Mouse (Mus musculus) hindbrain, embryonic 14.5 days (tissue): ENCODE measurements around the gene Aasdh. TPM values are rescaled to one million over a fixed set of nuclear protein-coding genes. Genes with fewer than 3 reads are reported as not detected.
A peak's percentile ranks its signal among the peaks of the same experiment; 100 is the strongest.
"Not testable (repeated sequence)": the region's sequence is repeated elsewhere in the genome, so short reads cannot be mapped to it uniquely, and the experiment has no call there.

Experiments
- ATAC-seq: fragments of 200-750 bp; cut with Nextera tagmentation; 2 replicates; pipeline ENCODE4 v1.8.0; 2017; ENCODE audit warnings: moderate number of reproducible peaks, mild to moderate bottlenecking, moderate TSS enrichment, moderate library complexity; ENCODE audit not compliant: low FRiP score
- DNase-seq: peaks from one replicate; pipeline ENCODE4 v3.0.0-alpha.2; 2015; ENCODE audit warnings: low spot score
- H3K27ac ChIP-seq: fragments of 300-500 bp; sonication (generic); 2 replicates; pipeline ENCODE4 v1.5.1; 2014; ENCODE audit warnings: mild to moderate bottlenecking, moderate library complexity
- H3K27me3 ChIP-seq: fragments of 300-500 bp; sonication (generic); 2 replicates; pipeline ENCODE4 v1.6.1; 2014; ENCODE audit warnings: mild to moderate bottlenecking, low read length, mixed read lengths; ENCODE audit not compliant: control insufficient read depth, insufficient read depth
- H3K36me3 ChIP-seq: fragments of 300-500 bp; sonication (generic); replicated peaks from 2 replicates; pipeline ENCODE4 v1.6.1; 2014; ENCODE audit not compliant: control insufficient read depth, insufficient read depth
- H3K4me1 ChIP-seq: fragments of 300-500 bp; sonication (generic); replicated peaks from 2 replicates; pipeline ENCODE4 v1.6.1; 2014; ENCODE audit warnings: antibody characterized with exemption, low read length, mixed read lengths; ENCODE audit not compliant: control insufficient read depth, insufficient read depth
- H3K4me2 ChIP-seq: fragments of 300-500 bp; sonication (generic); replicated peaks from 2 replicates; pipeline ENCODE4 v1.6.1; 2014; ENCODE audit warnings: mild to moderate bottlenecking, moderate library complexity
- H3K4me3 ChIP-seq: fragments of 300-500 bp; sonication (generic); replicated peaks from 2 replicates; pipeline ENCODE4 v1.5.1; 2014; ENCODE audit warnings: mild to moderate bottlenecking, low read length
- H3K9ac ChIP-seq: fragments of 300-500 bp; sonication (generic); 2 replicates; pipeline ENCODE4 v1.6.1; 2014
- H3K9me3 ChIP-seq: fragments of 300-500 bp; sonication (generic); 2 replicates; pipeline ENCODE4 v1.6.1; 2016; ENCODE audit warnings: low read length; ENCODE audit not compliant: control insufficient read depth
- WGBS: fragments of 180-500 bp; shearing (Covaris S2); extraction: QIAGEN DNeasy Blood & Tissue Kit; methylation state at CpG from one replicate; pipeline ENCODE4 v1.1.7; 2014; 5-methylcytosine and 5-hydroxymethylcytosine counted together
- polyA plus RNA-seq: library from polyadenylated mRNA; unstranded; fragments of >200 nt; fragmentation: Nextera tagmentation; extraction: Ambion mirVana; gene quantifications from 2 replicates; pipeline ENCODE4 v1.2.1, GENCODE M21; 2014

Gene Aasdh
- polyA plus RNA-seq, 1 experiment from 2014 or later = 18.6 TPM

DNA sequence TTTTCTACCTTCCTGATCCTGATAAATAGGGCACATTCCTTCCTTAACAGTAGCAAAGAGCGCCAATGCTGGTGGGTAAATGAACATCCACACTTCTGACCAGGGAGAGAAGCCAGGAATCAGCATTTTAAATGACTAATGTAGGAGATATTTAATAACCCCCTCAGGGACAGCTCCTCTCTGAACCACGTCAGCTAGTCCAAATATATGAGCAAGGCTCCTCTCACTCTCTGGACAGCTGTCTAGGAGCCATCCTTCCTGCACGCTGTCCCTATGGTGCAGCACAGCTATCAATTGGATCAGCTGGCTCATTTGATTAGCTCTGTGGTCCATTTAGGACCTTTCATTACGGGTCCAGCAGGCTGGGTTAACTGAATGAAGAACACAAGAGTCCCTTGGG is 17.5 kb upstream of the Aasdh start:
- peaks cover 64% of the 10 kb centered on the region for H3K36me3 ChIP-seq
- peaks cover 14% of the 10 kb centered on the region for H3K9me3 ChIP-seq
- H3K9ac ChIP-seq = no peak overlapping the region
- H3K4me3 ChIP-seq = no peak overlapping the region
- H3K4me2 ChIP-seq = no peak overlapping the region
- DNase-seq = no peak
- no peaks in the 10 kb centered on the region for H3K27me3 ChIP-seq
- 80% methylated on average over 4 of the region's 4 CpGs for WGBS
- no peak overlapping the region for H3K27ac ChIP-seq
- ATAC-seq = no peak
- H3K4me1 ChIP-seq = no peaks in the 10 kb centered on the region

DNA sequence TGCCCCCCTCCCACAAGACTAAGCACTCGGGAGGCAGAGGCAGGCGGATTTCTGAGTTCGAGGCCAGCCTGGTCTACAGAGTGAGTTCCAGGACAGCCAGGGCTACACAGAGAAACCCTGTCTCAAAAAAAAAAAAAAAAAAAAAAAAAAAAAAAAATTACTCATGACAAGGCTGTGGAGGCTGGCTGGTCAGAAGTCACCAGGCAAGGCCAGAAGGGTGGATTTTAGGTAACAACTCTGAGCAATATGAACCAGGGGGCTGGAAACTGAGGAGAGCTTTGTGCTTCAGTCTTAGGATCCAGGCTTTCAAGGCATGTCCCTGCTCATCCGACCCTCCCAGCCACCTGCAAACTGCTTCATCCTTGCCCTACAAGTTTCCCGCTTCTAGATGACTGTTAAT is 7.2 kb upstream of the Aasdh start:
- H3K9ac ChIP-seq, H3K27ac ChIP-seq, H3K36me3 ChIP-seq, H3K9me3 ChIP-seq, H3K4me1 ChIP-seq, H3K4me3 ChIP-seq, H3K27me3 ChIP-seq, DNase-seq, ATAC-seq, H3K4me2 ChIP-seq: not testable (repeated sequence)
- over 99% methylated on average over 5 of the region's 5 CpGs for WGBS

DNA sequence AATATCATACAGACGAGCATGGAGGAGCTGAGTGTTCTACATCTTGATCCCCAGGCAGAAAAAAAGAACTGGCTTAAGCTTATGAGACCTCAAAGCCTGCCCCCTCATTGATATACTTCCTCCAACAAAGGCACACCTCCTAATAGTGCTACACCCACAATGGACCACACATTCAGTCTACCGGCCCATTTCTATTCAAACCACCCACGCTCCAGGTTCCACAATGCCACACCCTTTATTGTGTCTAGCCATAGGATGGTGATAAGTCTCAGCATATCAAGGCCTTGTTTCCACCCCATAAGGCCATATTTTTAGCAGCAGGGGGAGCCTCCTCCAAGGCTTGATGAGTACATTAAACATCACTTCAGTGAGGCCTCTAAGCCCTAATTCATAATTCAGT is 5.5 kb upstream of the Aasdh start:
- Histone ChIP-seq H3K27ac (no peak overlapping the region), H3K36me3 (0 out of 2 replicates have a peak, but pooled peaks cover 3% of the 10 kb centered on the region), H3K9me3 (no peaks in the 10 kb centered on the region), H3K27me3 (no peaks in the 10 kb centered on the region), H3K4me3 (no peak overlapping the region), H3K4me1 (peaks cover 4% of the 10 kb centered on the region; the same call in 1 of the 2 replicates), H3K9ac (no peak overlapping the region), H3K4me2 (no peak overlapping the region)
- WGBS = 88% methylated on average over 3 of the region's 3 CpGs
- no peak for DNase-seq
- no peak for ATAC-seq

DNA sequence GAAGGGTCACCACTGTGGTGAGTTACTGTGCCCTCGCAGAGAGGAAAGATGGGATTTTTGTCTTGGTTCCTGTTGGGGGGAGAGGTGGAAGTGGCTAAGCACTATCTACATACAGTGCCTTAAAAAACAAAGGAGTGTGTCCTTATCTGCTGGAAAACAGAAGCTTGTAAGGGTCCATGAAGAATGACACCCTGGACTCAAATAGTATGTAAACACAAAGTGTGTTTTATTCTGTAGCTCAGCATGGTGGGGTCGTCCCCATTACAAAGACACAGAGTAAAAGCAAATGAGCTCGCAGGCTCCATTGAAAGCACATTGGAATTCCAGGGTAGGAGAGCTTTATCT is 813 bp upstream of the Aasdh start:
- Histone ChIP-seq H3K9ac (peak overlapping the region; percentile 68), H3K27me3 (no peaks in the 10 kb centered on the region), H3K9me3 (no peaks in the 10 kb centered on the region), H3K36me3 (0 out of 2 replicates have a peak, but pooled peaks cover 5% of the 10 kb centered on the region), H3K27ac (peak overlapping the region; percentile 81; the same call in 1 of the 2 replicates), H3K4me1 (peaks cover 5% of the 10 kb centered on the region; the same call in 1 of the 2 replicates), H3K4me2 (peak overlapping the region; percentile 82), H3K4me3 (peak overlapping the region; percentile 46)
- DNase-seq (no peak), ATAC-seq (no peak)
- 29% methylated on average over 3 of the region's 3 CpGs for WGBS

DNA sequence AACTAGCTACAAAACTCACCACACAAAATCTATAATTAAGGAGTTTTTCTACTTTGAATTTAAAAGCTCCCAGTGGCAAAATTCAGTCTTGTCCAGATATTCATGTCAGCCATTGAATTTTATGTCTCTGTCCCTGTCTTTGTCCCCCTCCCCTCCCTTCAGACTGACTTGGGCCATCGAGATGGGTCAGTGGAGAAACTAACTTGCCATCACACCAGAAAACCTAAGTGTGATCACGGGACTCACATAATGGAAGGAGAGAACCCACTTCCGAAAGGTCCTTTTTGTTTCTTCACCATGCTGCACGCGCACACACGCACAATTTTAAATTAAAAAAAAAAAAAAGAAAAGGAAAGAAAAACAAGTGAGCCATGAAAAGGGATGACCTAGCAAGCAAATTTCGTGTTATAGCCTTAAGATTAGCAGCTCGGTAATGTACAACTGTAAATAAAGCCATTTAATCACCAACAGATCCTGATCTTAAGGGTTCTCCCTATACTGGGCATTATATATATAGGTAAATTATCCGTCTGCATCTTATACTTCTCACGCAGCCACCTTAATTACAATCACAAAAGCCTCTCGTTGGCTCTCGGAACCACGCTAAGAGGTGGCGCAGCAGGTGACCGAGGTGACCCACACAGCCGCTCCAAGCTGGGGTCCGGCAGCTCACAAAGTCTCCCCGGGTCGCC is 455 bp downstream of the Aasdh start:
- peak overlapping the region; percentile 46 for H3K4me3 ChIP-seq
- 1% methylated on average over 19 of the region's 19 CpGs for WGBS
- H3K4me1 ChIP-seq = peaks cover 5% of the 10 kb centered on the region; the same call in 1 of the 2 replicates
- peak overlapping the region; percentile 82 for H3K4me2 ChIP-seq
- H3K27me3 ChIP-seq = no peaks in the 10 kb centered on the region
- no peak for DNase-seq
- H3K9me3 ChIP-seq = no peaks in the 10 kb centered on the region
- H3K27ac ChIP-seq = peak overlapping the region; percentile 81
- peak overlapping the region; percentile 68 for H3K9ac ChIP-seq
- ATAC-seq = peak; percentile 68
- 0 out of 2 replicates have a peak, but pooled peaks cover 5% of the 10 kb centered on the region for H3K36me3 ChIP-seq

DNA sequence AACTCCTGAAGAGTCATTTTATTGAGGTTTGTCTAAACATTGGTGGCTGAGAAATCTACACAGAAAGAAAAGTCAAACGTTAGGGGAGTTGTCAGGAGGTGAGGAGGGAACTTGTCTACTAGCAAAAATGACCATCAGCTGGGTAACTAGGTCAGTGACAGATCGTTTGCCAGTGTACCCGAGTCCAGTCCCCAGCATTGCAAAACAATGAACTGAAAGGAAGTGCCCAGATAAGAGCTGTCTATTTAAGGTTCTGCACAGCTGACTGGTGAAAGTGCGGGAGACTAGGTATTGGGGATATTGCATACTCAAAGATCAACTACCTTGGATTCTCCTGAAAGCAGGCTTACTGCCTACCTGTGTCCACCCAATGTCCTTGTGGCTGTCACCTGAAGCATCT is 3.2 kb downstream of the Aasdh start:
- peaks cover 5% of the 10 kb centered on the region; the same call in 1 of the 2 replicates for H3K4me1 ChIP-seq
- H3K9ac ChIP-seq = no peak overlapping the region
- H3K27me3 ChIP-seq = no peaks in the 10 kb centered on the region
- ATAC-seq (no peak), DNase-seq (no peak)
- peaks cover 8% of the 10 kb centered on the region; the same call in 1 of the 2 replicates for H3K36me3 ChIP-seq
- no peak overlapping the region for H3K4me3 ChIP-seq
- H3K27ac ChIP-seq = no peak overlapping the region
- H3K9me3 ChIP-seq = no peaks in the 10 kb centered on the region
- no peak overlapping the region for H3K4me2 ChIP-seq
- 89% methylated on average over 4 of the region's 4 CpGs for WGBS

DNA sequence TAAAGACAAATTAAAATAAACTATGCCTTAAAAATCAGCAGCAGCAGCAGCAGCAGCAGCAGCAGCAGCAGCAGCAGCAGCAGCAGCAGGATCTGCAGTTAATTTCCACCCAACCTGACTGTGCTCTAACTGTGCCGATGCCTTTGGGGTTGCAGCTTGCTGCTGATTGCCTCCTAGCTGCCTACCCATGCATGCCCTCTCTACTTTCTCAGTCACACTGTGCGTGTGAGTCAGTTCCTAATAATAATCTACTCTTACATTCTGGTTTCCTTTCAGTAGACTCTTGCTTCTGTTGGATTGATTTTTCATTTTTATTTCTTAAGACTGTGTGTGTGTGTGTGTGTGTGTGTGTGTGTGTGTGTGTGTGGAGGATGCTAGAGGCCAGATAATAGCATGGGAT is 12.2 kb downstream of the Aasdh start:
- no peak overlapping the region for H3K27ac ChIP-seq
- no peak overlapping the region for H3K9ac ChIP-seq
- no peaks in the 10 kb centered on the region for H3K9me3 ChIP-seq
- H3K4me3 ChIP-seq = no peak overlapping the region
- 88% methylated on average over 2 of the region's 2 CpGs for WGBS
- no peak for ATAC-seq
- H3K27me3 ChIP-seq = no peaks in the 10 kb centered on the region
- no peaks in the 10 kb centered on the region for H3K4me1 ChIP-seq
- DNase-seq = no peak
- H3K4me2 ChIP-seq = no peak overlapping the region
- H3K36me3 ChIP-seq = peaks cover 58% of the 10 kb centered on the region

DNA sequence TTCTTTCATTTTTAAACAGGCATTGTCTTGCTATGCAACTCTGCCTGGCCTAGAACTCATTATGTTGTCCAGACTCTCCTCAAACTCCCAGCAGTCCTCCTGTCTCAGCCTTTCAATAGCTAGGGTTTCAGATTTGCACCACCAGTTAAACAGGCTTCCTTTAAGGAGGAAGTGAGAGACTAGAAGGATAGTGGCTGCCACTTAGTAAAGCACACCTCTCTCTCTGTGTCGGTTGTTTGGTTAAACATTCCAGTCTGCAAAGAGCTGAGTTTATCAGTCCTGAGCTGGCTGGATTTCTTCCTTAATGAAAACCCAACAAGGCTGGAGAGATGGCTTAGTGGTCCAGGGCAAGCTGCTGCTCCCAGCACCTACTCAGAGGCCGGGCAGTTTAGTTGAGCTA is 12.7 kb downstream of the Aasdh start:
- H3K27me3 ChIP-seq = no peaks in the 10 kb centered on the region
- no peaks in the 10 kb centered on the region for H3K4me1 ChIP-seq
- H3K27ac ChIP-seq = no peak overlapping the region
- DNase-seq (no peak), ATAC-seq (no peak)
- no peak overlapping the region for H3K4me2 ChIP-seq
- peaks cover 58% of the 10 kb centered on the region for H3K36me3 ChIP-seq
- 90% methylated on average over 2 of the region's 2 CpGs for WGBS
- H3K9me3 ChIP-seq = no peaks in the 10 kb centered on the region
- no peak overlapping the region for H3K9ac ChIP-seq
- H3K4me3 ChIP-seq = no peak overlapping the region

DNA sequence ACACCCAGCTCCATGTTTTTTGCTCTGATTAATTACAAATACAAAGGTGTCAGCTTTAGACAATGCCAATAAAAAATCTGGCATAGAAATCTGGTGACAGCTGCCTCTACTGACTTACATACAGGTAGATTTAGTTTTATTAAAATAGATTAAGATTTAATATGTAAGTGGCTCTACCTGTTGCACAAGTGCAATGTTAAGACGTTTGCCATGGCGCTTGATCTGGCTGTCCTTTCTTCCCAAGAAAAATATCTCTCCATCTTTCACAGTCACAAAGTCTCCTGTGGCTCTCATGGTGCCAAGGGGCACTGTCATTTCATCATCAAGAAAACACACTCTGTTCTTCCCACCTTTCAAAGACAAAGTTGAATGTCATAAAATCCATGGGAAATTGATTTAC is 18.3 kb downstream of the Aasdh start:
- ATAC-seq = no peak
- no peak overlapping the region for H3K4me2 ChIP-seq
- 94% methylated on average over 2 of the region's 2 CpGs for WGBS

DNA sequence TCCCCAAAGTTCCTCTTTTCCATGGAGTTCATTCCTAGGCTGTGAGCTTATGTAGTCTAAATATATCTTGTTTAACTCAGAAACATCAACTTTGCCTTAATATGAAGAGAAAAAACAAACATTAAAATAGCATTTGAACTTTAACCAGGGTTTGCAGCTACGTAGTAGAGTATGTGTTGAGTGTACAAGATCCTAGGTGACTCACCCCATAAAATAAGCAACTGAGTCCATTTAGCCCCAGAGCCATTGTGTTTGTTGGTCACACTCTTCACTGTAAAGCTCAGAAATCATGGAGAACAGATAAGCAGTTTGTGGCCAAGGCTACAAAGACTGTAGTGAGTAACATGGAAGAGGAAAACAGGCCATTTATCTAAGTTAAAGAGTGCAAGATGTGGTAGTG is 21.2 kb downstream of the Aasdh start:
- Histone ChIP-seq H3K4me3 (no peak overlapping the region), H3K9ac (no peak overlapping the region), H3K27ac (no peak overlapping the region), H3K4me1 (no peaks in the 10 kb centered on the region), H3K36me3 (peaks cover 55% of the 10 kb centered on the region), H3K4me2 (no peak overlapping the region), H3K9me3 (no peaks in the 10 kb centered on the region), H3K27me3 (no peaks in the 10 kb centered on the region)
- DNase-seq (no peak), ATAC-seq (no peak)
- WGBS = 88% methylated on average over 1 of the region's 1 CpGs

More for the DNA sequence above, 18.3 kb downstream of the Aasdh start:
- Histone ChIP-seq H3K27ac (no peak overlapping the region), H3K4me1 (no peaks in the 10 kb centered on the region), H3K4me3 (no peak overlapping the region), H3K9me3 (no peaks in the 10 kb centered on the region), H3K9ac (no peak overlapping the region), H3K27me3 (no peaks in the 10 kb centered on the region), H3K36me3 (peaks cover 71% of the 10 kb centered on the region)
- no peak for DNase-seq
